8 mouse cellular contexts compared by ENCODE assay signal in genomic region chr14:57827284-57827683, GRCm38 (mm10). TPM values are rescaled to one million over a fixed set of nuclear protein-coding genes. Genes with fewer than 3 reads are reported as not detected.
DNase-seq lines count a peak whose midpoint lies in the region; ATAC-seq and TF ChIP-seq lines count a peak whose summit lies in the region.

No protein-coding gene starts in this region.

- H3K9me3 ChIP-seq in lung, embryonic 14.5 days (ENCODE audit: low read depth, low read length), result no peaks in the 10 kb centered on the region
- no peaks in the 10 kb centered on the region for H3K9me3 ChIP-seq in embryonic facial prominence, embryonic 12.5 days
- H3K9me3 ChIP-seq in limb, embryonic 11.5 days (ENCODE audit: control insufficient read depth, low read length), result no peaks in the 10 kb centered on the region

- peak overlapping the region; percentile 80 for H3K4me3 ChIP-seq in lung, embryonic 14.5 days (ENCODE audit: low read depth, low read length)
- H3K4me3 ChIP-seq in embryonic facial prominence, embryonic 12.5 days, result peak overlapping the region; percentile 68
- H3K4me3 ChIP-seq in limb, embryonic 11.5 days (ENCODE audit: low read depth, low read length), result peak overlapping the region; percentile 76; the same call in 1 of the 2 replicates

- H3K4me2 ChIP-seq in lung, embryonic 14.5 days, result peak overlapping the region; percentile 90
- peak overlapping the region; percentile 72 for H3K4me2 ChIP-seq in embryonic facial prominence, embryonic 12.5 days (replicated peaks)
- H3K4me2 ChIP-seq in limb, embryonic 11.5 days (ENCODE audit: low read depth, severe bottlenecking), result peak overlapping the region; percentile 69; the same call in 1 of the 2 replicates

- no peak for ATAC-seq in lung, embryonic 14.5 days (ENCODE audit: insufficient read depth)
- ATAC-seq in embryonic facial prominence, embryonic 12.5 days (ENCODE audit: insufficient number of reproducible peaks, insufficient read depth, low FRiP score, low TSS enrichment), result no peak
- no peak for ATAC-seq in limb, embryonic 11.5 days (ENCODE audit: insufficient number of reproducible peaks, low FRiP score, low TSS enrichment, low read depth)
- no peak for ATAC-seq in cerebellum, adult (ENCODE audit: insufficient number of reproducible peaks, low FRiP score, low TSS enrichment)
- no peak for ATAC-seq in megakaryocyte-erythroid progenitor cell, adult 5-6 weeks (replicated peaks; ENCODE audit: low FRiP score, low TSS enrichment, poor library complexity, severe bottlenecking)

- 76% methylated on average over 1 of the region's 1 CpGs for WGBS in lung, embryonic 14.5 days
- WGBS in embryonic facial prominence, embryonic 12.5 days, result 85% methylated on average over 1 of the region's 1 CpGs
- 76% methylated on average over 1 of the region's 1 CpGs for WGBS in limb, embryonic 11.5 days

- peaks cover 15% of the 10 kb centered on the region for H3K36me3 ChIP-seq in lung, embryonic 14.5 days (ENCODE audit: insufficient read depth)
- H3K36me3 ChIP-seq in embryonic facial prominence, embryonic 12.5 days, result 0 out of 2 replicates have a peak, but pooled peaks cover 2% of the 10 kb centered on the region
- no peaks in the 10 kb centered on the region for H3K36me3 ChIP-seq in limb, embryonic 11.5 days (ENCODE audit: control insufficient read depth, insufficient read depth, low read length)

- intact Hi-C loops in left cerebral cortex, postnatal 14 days (cut with DNase I), result no loop called here

- H3K27me3 ChIP-seq in lung, embryonic 14.5 days (ENCODE audit: insufficient read depth, low read length), result no peaks in the 10 kb centered on the region
- H3K27me3 ChIP-seq in embryonic facial prominence, embryonic 12.5 days, result no peaks in the 10 kb centered on the region
- no peaks in the 10 kb centered on the region for H3K27me3 ChIP-seq in limb, embryonic 11.5 days (ENCODE audit: control insufficient read depth, insufficient read depth, low read length)

- no peak for DNase-seq in lung, embryonic 14.5 days
- no peak for DNase-seq in lung, postnatal 10 days
- no peak for DNase-seq in limb, embryonic 11.5 days (ENCODE audit: low spot score)
- DNase-seq in retina, postnatal 1 day, result peak; percentile 3
- DNase-seq in left cerebral cortex, postnatal 14 days (ENCODE audit: low spot score in 2 of 2), result no peak

- peak overlapping the region; percentile 86 for H3K9ac ChIP-seq in lung, embryonic 14.5 days
- H3K9ac ChIP-seq in embryonic facial prominence, embryonic 12.5 days, result peak overlapping the region; percentile 82
- H3K9ac ChIP-seq in limb, embryonic 11.5 days (ENCODE audit: low read length), result no peak overlapping the region

- TF ChIP-seq CTCF in lung, embryonic 14.5 days (IDR thresholded peaks at IDR 0.05; ENCODE audit: low read depth), result no peak

- no peak overlapping the region for H3K27ac ChIP-seq in lung, embryonic 14.5 days (ENCODE audit: low read depth)
- H3K27ac ChIP-seq in embryonic facial prominence, embryonic 12.5 days, result no peak overlapping the region
- H3K27ac ChIP-seq in limb, embryonic 11.5 days (replicated peaks; ENCODE audit: low read depth, low read length), result no peak overlapping the region

- peaks cover 6% of the 10 kb centered on the region; the same call in 1 of the 2 replicates for H3K4me1 ChIP-seq in lung, embryonic 14.5 days (ENCODE audit: insufficient read depth)
- peaks cover 16% of the 10 kb centered on the region for H3K4me1 ChIP-seq in embryonic facial prominence, embryonic 12.5 days
- H3K4me1 ChIP-seq in limb, embryonic 11.5 days (ENCODE audit: control insufficient read depth, insufficient read depth, low read length), result peaks cover 9% of the 10 kb centered on the region; the same call in 1 of the 2 replicates

RNA-seq across cellular contexts. Expression of gene Mrpl57, which starts 1.2 kb away (rescaled TPM):
- polyA plus RNA-seq in lung, embryonic 14.5 days (2014; fragmentation: Nextera tagmentation; extraction: Ambion mirVana), result 145 and 158 TPM in 2 replicates
- polyA plus RNA-seq in embryonic facial prominence, embryonic 12.5 days (2016; fragmentation: Nextera tagmentation; extraction: Ambion mirVana), result 127 and 137 TPM in 2 replicates
- polyA plus RNA-seq in limb, embryonic 11.5 days (2014; fragmentation: Nextera tagmentation; extraction: Ambion mirVana), result 124 and 125 TPM in 2 replicates
- 10 to 100 TPM; 65.6 to 87.1 TPM for total RNA-seq in left cerebral cortex, postnatal 14 days (2021)
- total RNA-seq in megakaryocyte-erythroid progenitor cell, adult 5-6 weeks (2014; fragmentation: Nextera tagmentation), result 85.5 and 155 TPM in 2 replicates
- 70.6 and 73.8 TPM in 2 replicates for total RNA-seq in megakaryocyte-erythroid progenitor cell, adult 5-6 weeks (2017)

RNA-seq across cellular contexts. Expression of gene Ska3, which starts 1.3 kb away (rescaled TPM):
- 50.1 and 51.8 TPM in 2 replicates for polyA plus RNA-seq in lung, embryonic 14.5 days (2014; fragmentation: Nextera tagmentation; extraction: Ambion mirVana)
- polyA plus RNA-seq in embryonic facial prominence, embryonic 12.5 days (2016; fragmentation: Nextera tagmentation; extraction: Ambion mirVana), result 43.9 and 46.7 TPM in 2 replicates
- 59.1 and 61.0 TPM in 2 replicates for polyA plus RNA-seq in limb, embryonic 11.5 days (2014; fragmentation: Nextera tagmentation; extraction: Ambion mirVana)
- total RNA-seq in left cerebral cortex, postnatal 14 days (2021), result 1 to 10 TPM in 1 of 2 experiments, under 1 TPM in 1; 0.97 to 2.2 TPM
- 20.4 and 27.5 TPM in 2 replicates for total RNA-seq in megakaryocyte-erythroid progenitor cell, adult 5-6 weeks (2014; fragmentation: Nextera tagmentation)
- 23.6 and 26.2 TPM in 2 replicates for total RNA-seq in megakaryocyte-erythroid progenitor cell, adult 5-6 weeks (2017)

RNA-seq across cellular contexts. Expression of gene Sap18, which starts 29.3 kb away (rescaled TPM):
- 20.1 and 28.3 TPM in 2 replicates for polyA plus RNA-seq in lung, embryonic 14.5 days (2014; fragmentation: Nextera tagmentation; extraction: Ambion mirVana)
- 27.8 and 39.3 TPM in 2 replicates for polyA plus RNA-seq in embryonic facial prominence, embryonic 12.5 days (2016; fragmentation: Nextera tagmentation; extraction: Ambion mirVana)
- 26.7 and 30.1 TPM in 2 replicates for polyA plus RNA-seq in limb, embryonic 11.5 days (2014; fragmentation: Nextera tagmentation; extraction: Ambion mirVana)
- total RNA-seq in left cerebral cortex, postnatal 14 days (2021), result 10 to 100 TPM; 46.2 to 59.6 TPM
- 172 and 187 TPM in 2 replicates for total RNA-seq in megakaryocyte-erythroid progenitor cell, adult 5-6 weeks (2014; fragmentation: Nextera tagmentation)
- 28.6 and 29.8 TPM in 2 replicates for total RNA-seq in megakaryocyte-erythroid progenitor cell, adult 5-6 weeks (2017)
